Mouse (Mus musculus): ENCODE data around the gene Rtn4r. TPM values are rescaled to one million over a fixed set of nuclear protein-coding genes. Genes with fewer than 3 reads are reported as not detected.

Gene Rtn4r
- total RNA-seq (2012; rRNA removed) (0.10 TPM in 1 of 2 replicates, not detected in the other), polyA plus RNA-seq (2012; ENCODE audit: insufficient read depth in 1 of 2, insufficient read length in 2 of 2, low read depth in 1 of 2, low replicate concordance in 2 of 2, missing spikeins in 1 of 2) (under 1 TPM in 1 of 2 experiments, not detected in 1; 0.04 TPM)

DNA sequence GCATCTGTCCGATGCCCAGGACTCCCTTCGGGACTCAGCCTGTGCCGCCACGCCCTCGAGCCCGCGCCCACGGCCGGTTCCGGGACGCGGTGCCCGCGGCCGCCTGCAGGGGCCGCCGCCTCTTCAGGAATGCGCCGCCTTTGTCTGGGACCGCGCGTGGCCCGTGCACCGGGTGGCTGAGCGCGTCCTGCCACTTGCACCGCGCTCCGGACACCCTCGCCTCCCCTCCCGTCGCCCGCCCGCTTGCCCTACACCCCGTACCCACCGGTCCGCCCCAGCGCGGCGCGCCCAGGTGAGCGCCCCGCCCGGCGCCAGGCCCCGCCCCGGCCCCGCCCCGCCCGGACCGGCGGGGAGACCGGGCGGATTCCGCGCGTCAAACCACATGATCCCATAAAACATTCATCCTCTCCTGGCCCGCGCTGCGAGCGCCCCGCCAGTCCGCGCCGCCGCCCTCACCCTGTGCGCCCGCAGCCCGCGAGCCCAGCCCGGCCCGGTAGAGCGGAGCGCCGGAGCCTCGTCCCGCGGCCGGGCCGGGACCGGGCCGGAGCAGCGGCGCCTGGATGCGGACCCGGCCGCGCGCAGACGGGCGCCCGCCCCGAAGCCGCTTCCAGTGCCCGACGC, at the start of gene Rtn4r:
Gene Rtn4r, plus strand, starts transcription at position 402 of the 621 bp plus-strand sequence.
- TF ChIP-seq SMC3 (IDR thresholded peaks at IDR 0.05; ENCODE audit: low read depth, low read length) (peak; percentile 31; the same call in 1 of the 2 replicates), RCOR1 (IDR thresholded peaks at IDR 0.05; ENCODE audit: low read depth, low read length) (no peak), RAD21 (IDR thresholded peaks at IDR 0.05; ENCODE audit: low read depth, low read length) (peak; percentile 40), NELFE (IDR thresholded peaks at IDR 0.05; ENCODE audit: low read depth, low read length) (no peak), CTCF (IDR thresholded peaks at IDR 0.05 in 2 of 3, conservative IDR thresholded peaks at IDR 0.05 in 1 of 3; ENCODE audit: control insufficient read depth in 1 of 3, insufficient read depth in 1 of 3, low read depth in 2 of 3, low read length in 3 of 3, poor library complexity in 1 of 3, severe bottlenecking in 1 of 3) (peak in 2 of 3 experiments; percentile 38 to 48; a peak in 4 of 6 replicates)
- Histone ChIP-seq H3K9ac (ENCODE audit: control insufficient read depth, low read depth, low read length, poor library complexity, severe bottlenecking) (no peak within 1 kb of the TSS), H3K79me2 (ENCODE audit: control insufficient read depth, insufficient read depth, low read length, poor library complexity) (no peaks in the 10 kb centered on the region), H3K9me3 (replicated peaks; ENCODE audit: insufficient read depth, low read length) (no peaks in the 10 kb centered on the region), H3K27ac (ENCODE audit: control insufficient read depth, low read depth, low read length) (no peak within 1 kb of the TSS), H3K27me3 (ENCODE audit: control insufficient read depth in 1 of 2, insufficient read depth in 2 of 2, low read length in 2 of 2) (peaks cover 0 to 3% of the 10 kb centered on the region in 2 experiments; a peak in 1 of 4 replicates), H3K4me1 (ENCODE audit: control insufficient read depth in 1 of 2, insufficient read depth in 2 of 2, low read length in 2 of 2) (0 out of 4 replicates have a peak, but pooled peaks cover 0 to 2% of the 10 kb centered on the region in 2 experiments), H3K36me3 (ENCODE audit: control insufficient read depth in 1 of 2, insufficient read depth in 2 of 2, low read length in 2 of 2) (no peaks in the 10 kb centered on the region; a peak in 1 of 4 replicates), H3K4me3 (ENCODE audit: control insufficient read depth in 1 of 2, insufficient read depth in 1 of 2, low read depth in 2 of 2, low read length in 2 of 2) (no peak within 1 kb of the TSS)
- no peak for DNase-seq (ENCODE audit: low read depth, low spot score)

DNA sequence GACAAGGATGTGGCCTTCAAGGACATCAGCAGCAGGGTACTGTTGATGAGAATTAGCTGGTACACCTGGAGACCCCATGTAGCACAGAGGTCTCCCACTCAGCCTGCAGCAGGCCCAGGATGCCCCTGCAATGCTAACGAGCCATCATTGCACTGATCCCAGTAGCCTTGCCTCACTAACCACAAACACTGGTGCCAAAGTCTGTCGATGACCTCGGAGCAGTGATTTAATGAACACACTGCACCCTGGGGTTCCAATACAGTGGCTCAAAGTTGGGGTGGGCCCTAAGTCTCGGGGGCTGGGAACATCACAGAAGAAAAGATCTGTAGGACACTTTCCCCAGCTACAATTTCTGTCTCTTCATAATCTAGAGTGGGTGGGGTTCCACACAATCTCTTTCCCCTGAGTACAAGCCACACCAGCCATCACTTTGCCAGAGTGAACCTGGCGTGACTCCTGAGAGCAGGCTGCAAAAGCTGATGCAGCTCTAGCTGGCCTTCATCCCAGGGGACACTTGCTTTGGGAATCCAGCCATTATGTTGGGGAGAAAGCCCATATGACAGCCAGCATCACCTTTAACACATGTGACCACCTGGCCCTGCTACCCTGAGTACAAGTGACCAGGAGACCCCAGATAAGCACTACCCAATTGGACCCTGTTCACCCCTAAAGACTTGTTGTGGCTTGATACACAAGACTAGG, 49.0 kb upstream of the Rtn4r start:
- TF ChIP-seq BHLHE40 (IDR thresholded peaks at IDR 0.05; ENCODE audit: borderline replicate concordance, low read depth, low read length) = no peak
- TF ChIP-seq TBP (IDR thresholded peaks at IDR 0.05; ENCODE audit: low read depth, low read length) = no peak
- TF ChIP-seq USF2 (IDR thresholded peaks at IDR 0.05; ENCODE audit: borderline replicate concordance in 1 of 2, insufficient read depth in 1 of 2, low read depth in 1 of 2, low read length in 2 of 2) = no peak
- TF ChIP-seq MXI1 (IDR thresholded peaks at IDR 0.05; ENCODE audit: low read depth, low read length) = no peak
- TF ChIP-seq ZC3H11A (IDR thresholded peaks at IDR 0.05; ENCODE audit: low read depth, low read length) = no peak
- no peak for TF ChIP-seq E2F4 (IDR thresholded peaks at IDR 0.05; ENCODE audit: borderline replicate concordance, low read depth, low read length)
- TF ChIP-seq MAFK (IDR thresholded peaks at IDR 0.05; ENCODE audit: borderline replicate concordance, low read depth, low read length) = no peak
- TF ChIP-seq ETS1 (IDR thresholded peaks at IDR 0.05; ENCODE audit: low read depth, low read length) = no peak
- no peak for TF ChIP-seq MYB (IDR thresholded peaks at IDR 0.05; ENCODE audit: low read depth, low read length)
- no peak for TF ChIP-seq EP300 (IDR thresholded peaks at IDR 0.05; ENCODE audit: low read depth in 1 of 2, low read length in 2 of 2)
- H3K9ac ChIP-seq (ENCODE audit: control insufficient read depth, low read depth, low read length, poor library complexity, severe bottlenecking) = no peak overlapping the region
- no peak overlapping the region for H3K4me3 ChIP-seq (ENCODE audit: control insufficient read depth in 1 of 2, insufficient read depth in 1 of 2, low read depth in 2 of 2, low read length in 2 of 2)
- no peaks in the 10 kb centered on the region for H3K27me3 ChIP-seq (ENCODE audit: control insufficient read depth in 1 of 2, insufficient read depth in 2 of 2, low read length in 2 of 2)
- H3K79me2 ChIP-seq (ENCODE audit: control insufficient read depth, insufficient read depth, low read length, poor library complexity) = no peaks in the 10 kb centered on the region
- H3K27ac ChIP-seq (ENCODE audit: control insufficient read depth, low read depth, low read length) = no peak overlapping the region
- no peaks in the 10 kb centered on the region; a peak in 1 of 4 replicates for H3K36me3 ChIP-seq (ENCODE audit: control insufficient read depth in 1 of 2, insufficient read depth in 2 of 2, low read length in 2 of 2)
- H3K9me3 ChIP-seq (replicated peaks; ENCODE audit: insufficient read depth, low read length) = no peaks in the 10 kb centered on the region
- no peak for DNase-seq (ENCODE audit: low read depth, low spot score)
- peaks cover 3 to 5% of the 10 kb centered on the region in 2 experiments for H3K4me1 ChIP-seq (ENCODE audit: control insufficient read depth in 1 of 2, insufficient read depth in 2 of 2, low read length in 2 of 2)
